Mouse (Mus musculus): Measurements from ENCODE around the gene Rcor1. TPM values are rescaled to one million over a fixed set of nuclear protein-coding genes. Genes with fewer than 3 reads are reported as not detected.

Rcor1 gene
- polyA plus RNA-seq, 1 experiment from 2014 or later: 8.0 TPM

GRCm38 (mm10) chr12:111029291-111029890 lies 9.8 kb upstream of the Rcor1 start:
- Histone ChIP-seq H3K9me3 (replicated peaks) (no peaks in the 10 kb centered on the region), H3K27ac (no peak overlapping the region), H3K9ac (no peak overlapping the region), H3K4me2 (no peak overlapping the region), H3K4me1 (no peaks in the 10 kb centered on the region), H3K27me3 (no peaks in the 10 kb centered on the region; the same call in 1 of the 2 replicates), H3K4me3 (no peak overlapping the region), H3K36me3 (ENCODE audit: poor library complexity, severe bottlenecking) (no peaks in the 10 kb centered on the region)
- 82% methylated on average over 7 of the region's 7 CpGs for WGBS
- ATAC-seq: no peak

GRCm38 (mm10) chr12:111032839-111033238 lies 6.3 kb upstream of the Rcor1 start:
- no peak overlapping the region for H3K4me2 ChIP-seq
- no peak overlapping the region for H3K27ac ChIP-seq
- H3K4me1 ChIP-seq: peaks cover 7% of the 10 kb centered on the region; the same call in 1 of the 2 replicates
- no peaks in the 10 kb centered on the region; the same call in 1 of the 2 replicates for H3K27me3 ChIP-seq
- H3K4me3 ChIP-seq: no peak overlapping the region
- ATAC-seq: no peak
- no peak overlapping the region for H3K9ac ChIP-seq
- WGBS: 89% methylated on average over 5 of the region's 5 CpGs
- no peaks in the 10 kb centered on the region for H3K9me3 ChIP-seq (replicated peaks)
- no peaks in the 10 kb centered on the region for H3K36me3 ChIP-seq (ENCODE audit: poor library complexity, severe bottlenecking)

- 63% methylated on average over 12 of the region's 12 CpGs for WGBS
- H3K36me3 ChIP-seq (ENCODE audit: poor library complexity, severe bottlenecking): no peaks in the 10 kb centered on the region
- no peak for ATAC-seq
- no peaks in the 10 kb centered on the region for H3K9me3 ChIP-seq (replicated peaks)
- H3K9ac ChIP-seq: no peak overlapping the region
- H3K4me3 ChIP-seq: no peak overlapping the region
- no peak overlapping the region for H3K4me2 ChIP-seq
- no peaks in the 10 kb centered on the region for H3K27me3 ChIP-seq
- H3K4me1 ChIP-seq: peaks cover 11% of the 10 kb centered on the region; the same call in 1 of the 2 replicates
- no peak overlapping the region for H3K27ac ChIP-seq
Measured at GRCm38 (mm10) chr12:111035182-111035824, 3.8 kb upstream of the Rcor1 start.

GRCm38 (mm10) chr12:111036198-111036775 lies 2.9 kb upstream of the Rcor1 start:
- no peaks in the 10 kb centered on the region for H3K36me3 ChIP-seq (ENCODE audit: poor library complexity, severe bottlenecking)
- no peaks in the 10 kb centered on the region for H3K9me3 ChIP-seq (replicated peaks)
- H3K4me2 ChIP-seq: no peak overlapping the region
- no peaks in the 10 kb centered on the region for H3K27me3 ChIP-seq
- H3K27ac ChIP-seq: no peak overlapping the region
- no peak for ATAC-seq
- peaks cover 21% of the 10 kb centered on the region for H3K4me1 ChIP-seq
- no peak overlapping the region for H3K4me3 ChIP-seq
- no peak overlapping the region for H3K9ac ChIP-seq

GRCm38 (mm10) chr12:111037241-111038180 lies 1.6 kb upstream of the Rcor1 start:
- Histone ChIP-seq H3K36me3 (ENCODE audit: poor library complexity, severe bottlenecking) (no peaks in the 10 kb centered on the region; the same call in 1 of the 2 replicates), H3K9me3 (replicated peaks) (no peaks in the 10 kb centered on the region), H3K27ac (peak overlapping the region; percentile 100), H3K4me2 (peak overlapping the region; percentile 96), H3K4me3 (peak overlapping the region; percentile 75), H3K27me3 (no peaks in the 10 kb centered on the region), H3K9ac (peak overlapping the region; percentile 74), H3K4me1 (peaks cover 25% of the 10 kb centered on the region)
- WGBS: 59% methylated on average over 18 of the region's 18 CpGs
- ATAC-seq: no peak

- WGBS: under 1% methylated on average over 50 of the region's 54 CpGs
Measured at GRCm38 (mm10) chr12:111038231-111038975, 748 bp upstream of the Rcor1 start.

GRCm38 (mm10) chr12:111039771-111040530 lies 800 bp downstream of the Rcor1 start:
- Histone ChIP-seq H3K27ac (peak overlapping the region; percentile 100), H3K36me3 (ENCODE audit: poor library complexity, severe bottlenecking) (peaks cover 7% of the 10 kb centered on the region), H3K27me3 (no peaks in the 10 kb centered on the region), H3K4me1 (peaks cover 25% of the 10 kb centered on the region), H3K4me3 (peak overlapping the region; percentile 75), H3K4me2 (peak overlapping the region; percentile 96), H3K9ac (peak overlapping the region; percentile 88), H3K9me3 (replicated peaks) (no peaks in the 10 kb centered on the region)
- ATAC-seq: no peak
- under 1% methylated on average over 60 of the region's 65 CpGs for WGBS

More at GRCm38 (mm10) chr12:111038231-111038975, 748 bp upstream of the Rcor1 start:
- Histone ChIP-seq H3K9me3 (replicated peaks) (no peaks in the 10 kb centered on the region), H3K4me1 (peaks cover 25% of the 10 kb centered on the region), H3K27me3 (no peaks in the 10 kb centered on the region), H3K4me2 (peak overlapping the region; percentile 96), H3K9ac (peak overlapping the region; percentile 74), H3K4me3 (peak overlapping the region; percentile 75), H3K36me3 (ENCODE audit: poor library complexity, severe bottlenecking) (peaks cover 3% of the 10 kb centered on the region), H3K27ac (peak overlapping the region; percentile 100)
- peak; percentile 73 for ATAC-seq

GRCm38 (mm10) chr12:111040531-111040860 lies 1.3 kb downstream of the Rcor1 start:
- H3K27ac ChIP-seq: peak overlapping the region; percentile 100; the same call in 1 of the 2 replicates
- ATAC-seq: no peak

GRCm38 (mm10) chr12:111041196-111041595 lies 2.0 kb downstream of the Rcor1 start:
- Histone ChIP-seq H3K27me3 (no peaks in the 10 kb centered on the region), H3K4me2 (peak overlapping the region; percentile 96), H3K27ac (no peak overlapping the region), H3K9me3 (replicated peaks) (no peaks in the 10 kb centered on the region), H3K4me1 (peaks cover 25% of the 10 kb centered on the region), H3K36me3 (ENCODE audit: poor library complexity, severe bottlenecking) (peaks cover 7% of the 10 kb centered on the region), H3K9ac (peak overlapping the region; percentile 88), H3K4me3 (peak overlapping the region; percentile 75)
- 47% methylated on average over 4 of the region's 4 CpGs for WGBS
- ATAC-seq: no peak

More at GRCm38 (mm10) chr12:111040531-111040860, 1.3 kb downstream of the Rcor1 start:
- peak overlapping the region; percentile 75 for H3K4me3 ChIP-seq
- no peaks in the 10 kb centered on the region for H3K9me3 ChIP-seq (replicated peaks)
- peaks cover 7% of the 10 kb centered on the region for H3K36me3 ChIP-seq (ENCODE audit: poor library complexity, severe bottlenecking)
- no peaks in the 10 kb centered on the region for H3K27me3 ChIP-seq
- peaks cover 25% of the 10 kb centered on the region for H3K4me1 ChIP-seq
- WGBS: 4% methylated on average over 3 of the region's 3 CpGs
- H3K9ac ChIP-seq: peak overlapping the region; percentile 88
- peak overlapping the region; percentile 96 for H3K4me2 ChIP-seq

GRCm38 (mm10) chr12:111042365-111042764 lies 3.2 kb downstream of the Rcor1 start:
- H3K4me2 ChIP-seq: 0 out of 2 replicates have a peak overlapping the region, but pooled peaks have one; percentile 4
- H3K36me3 ChIP-seq (ENCODE audit: poor library complexity, severe bottlenecking): peaks cover 7% of the 10 kb centered on the region
- no peak for ATAC-seq
- H3K27me3 ChIP-seq: no peaks in the 10 kb centered on the region
- peaks cover 23% of the 10 kb centered on the region for H3K4me1 ChIP-seq
- no peak overlapping the region for H3K27ac ChIP-seq
- H3K4me3 ChIP-seq: no peak overlapping the region
- no peak overlapping the region for H3K9ac ChIP-seq
- H3K9me3 ChIP-seq (replicated peaks): no peaks in the 10 kb centered on the region
- WGBS: 92% methylated on average over 1 of the region's 1 CpGs

Measured in forebrain, embryonic 13.5 days (tissue).